Mouse (Mus musculus): ENCODE data around the gene Gsx2. TPM values are rescaled to one million over a fixed set of nuclear protein-coding genes. Genes with fewer than 3 reads are reported as not detected.

Gene Gsx2
- not detected for polyA plus RNA-seq (2014; fragmentation: Illumina TruSeq; extraction: RNeasy Lipid Tissue Mini Kit (QIAGEN cat#74804); ENCODE audit: low replicate concordance)

GRCm38 (mm10) chr5:75075383-75075941 lies at the start of gene Gsx2:
Gsx2 (plus strand) TSS chr5:75075601.

GRCm38 (mm10) chr5:75044310-75044904 lies 31.0 kb upstream of the Gsx2 start, which contains the start of gene Chic2:
Chic2 (minus strand) TSS chr5:75044774.

Other genes with a start within 250 kb of the Gsx2 start
- 25.4 TPM for gene Chic2, start 30.8 kb upstream of the Gsx2 start, polyA plus RNA-seq (2014; fragmentation: Illumina TruSeq; extraction: RNeasy Lipid Tissue Mini Kit (QIAGEN cat#74804); ENCODE audit: low replicate concordance)
- 29.4 TPM for gene Pdgfra, start 76.7 kb downstream of the Gsx2 start, polyA plus RNA-seq (2014; fragmentation: Illumina TruSeq; extraction: RNeasy Lipid Tissue Mini Kit (QIAGEN cat#74804); ENCODE audit: low replicate concordance)